Mouse (Mus musculus) adipocyte (in vitro differentiated cells): ENCODE measurements around the gene Sucla2.
"Not testable (repeated sequence)": the region's sequence is repeated elsewhere in the genome, so short reads cannot be mapped to it uniquely, and the experiment has no call there.

Experiments
- DNase-seq: peaks from one replicate; pipeline ENCODE4 v3.0.0-alpha.2; 2016; ENCODE audit warnings: low spot score

Sucla2 gene

GRCm38 (mm10) chr14:73614961-73615360 lies 89.8 kb downstream of the Sucla2 start:
- DNase-seq = not testable (repeated sequence)

GRCm38 (mm10) chr14:73620880-73621279 lies 95.8 kb downstream of the Sucla2 start:
- no peak for DNase-seq

GRCm38 (mm10) chr14:73622988-73623387 lies 97.9 kb downstream of the Sucla2 start:
- DNase-seq = no peak

GRCm38 (mm10) chr14:73625469-73625868 lies 100.3 kb downstream of the Sucla2 start:
- DNase-seq = no peak

GRCm38 (mm10) chr14:73631511-73631910 lies 106.4 kb downstream of the Sucla2 start:
- peak; percentile 10 for DNase-seq

GRCm38 (mm10) chr14:73632648-73633263 lies 107.6 kb downstream of the Sucla2 start:
- peak; percentile 68 for DNase-seq

GRCm38 (mm10) chr14:73634356-73634755 lies 109.2 kb downstream of the Sucla2 start:
- peak; percentile 35 for DNase-seq

GRCm38 (mm10) chr14:73637460-73637859 lies 112.3 kb downstream of the Sucla2 start:
- peak; percentile 32 for DNase-seq
